Mouse (Mus musculus): ENCODE measurements around the gene Gm21996. TPM values are rescaled to one million over a fixed set of nuclear protein-coding genes. Genes with fewer than 3 reads are reported as not detected.
"Not testable (repeated sequence)": the region's sequence is repeated elsewhere in the genome, so short reads cannot be mapped to it uniquely, and the experiment has no call there.

Gm21996 gene
- not detected in 2 replicates for polyA plus RNA-seq (2012; rRNA removed)

DNA sequence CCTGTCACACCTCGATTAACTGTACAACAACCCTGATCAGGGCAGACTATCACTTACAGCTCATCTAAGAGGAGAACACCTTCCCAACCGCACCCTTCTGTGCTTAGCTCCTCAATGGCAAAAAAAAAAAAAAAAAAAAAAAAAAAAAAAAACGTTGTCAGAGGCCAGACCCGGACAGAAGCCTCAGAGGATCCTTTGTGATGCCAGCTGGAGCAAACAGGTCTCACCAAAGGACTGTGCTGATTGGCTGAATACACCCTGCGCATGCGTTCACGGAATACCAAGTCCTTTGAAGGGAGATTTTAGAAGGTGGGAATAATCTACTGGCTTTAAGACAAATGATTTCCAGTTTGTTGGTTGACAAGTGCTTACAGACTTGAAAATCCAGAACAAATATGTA, at the start of gene Gm21996:
TSS of gene Gm21996 (minus strand) at position 101 of the 400 bp plus-strand sequence.
- DNase-seq (ENCODE audit: low read depth), result not testable (repeated sequence)

All from brain, embryonic 14.5 days (tissue).